Mouse (Mus musculus): Measurements from ENCODE around the gene Gm13420.
A peak's percentile ranks its signal among the peaks of the same experiment; 100 is the strongest.
"Not testable (repeated sequence)": the region's sequence is repeated elsewhere in the genome, so short reads cannot be mapped to it uniquely, and the experiment has no call there.

Gm13420 gene

GRCm38 (mm10) chr2:29751497-29751896, at the start of gene Gm13420:
Gene Gm13420, minus strand, starts transcription at chr2:29751685.
- no peak for DNase-seq (ENCODE audit: low read depth, low spot score)

GRCm38 (mm10) chr2:29792772-29793487, 41.4 kb upstream of the Gm13420 start:
- DNase-seq (ENCODE audit: low read depth, low spot score): no peak

- peak; percentile 61 for DNase-seq (ENCODE audit: low read depth, low spot score)
Observed at GRCm38 (mm10) chr2:29787937-29788681, 36.6 kb upstream of the Gm13420 start, which contains the start of gene Trub2. Gene Trub2, minus strand, starts transcription at chr2:29788502.

- peak; percentile 92 for DNase-seq (ENCODE audit: low read depth, low spot score)
Observed at GRCm38 (mm10) chr2:29787104-29787917, 35.8 kb upstream of the Gm13420 start, which contains the start of gene Coq4. Gene Coq4, plus strand, starts transcription at chr2:29787493.

GRCm38 (mm10) chr2:29784290-29784689, 32.8 kb upstream of the Gm13420 start:
- no peak for DNase-seq (ENCODE audit: low read depth, low spot score)

GRCm38 (mm10) chr2:29781256-29781655, 29.8 kb upstream of the Gm13420 start:
- DNase-seq (ENCODE audit: low read depth, low spot score): not testable (repeated sequence)

GRCm38 (mm10) chr2:29773323-29773722, 21.8 kb upstream of the Gm13420 start:
- no peak for DNase-seq (ENCODE audit: low read depth, low spot score)

- no peak for DNase-seq (ENCODE audit: low read depth, low spot score)
Observed at GRCm38 (mm10) chr2:29771611-29772461, 20.4 kb upstream of the Gm13420 start.

- no peak for DNase-seq (ENCODE audit: low read depth, low spot score)
Observed at GRCm38 (mm10) chr2:29770162-29770561, 18.7 kb upstream of the Gm13420 start.

GRCm38 (mm10) chr2:29768901-29769300, 17.4 kb upstream of the Gm13420 start:
- no peak for DNase-seq (ENCODE audit: low read depth, low spot score)

GRCm38 (mm10) chr2:29767976-29768709, 16.7 kb upstream of the Gm13420 start:
- no peak for DNase-seq (ENCODE audit: low read depth, low spot score)

GRCm38 (mm10) chr2:29764831-29765230, 13.3 kb upstream of the Gm13420 start:
- DNase-seq (ENCODE audit: low read depth, low spot score): peak; percentile 36

- no peak for DNase-seq (ENCODE audit: low read depth, low spot score)
Observed at GRCm38 (mm10) chr2:29755693-29756092, 4.2 kb upstream of the Gm13420 start.

- no peak for DNase-seq (ENCODE audit: low read depth, low spot score)
Observed at GRCm38 (mm10) chr2:29752397-29752796, 912 bp upstream of the Gm13420 start.

GRCm38 (mm10) chr2:29748499-29748898, 3.0 kb downstream of the Gm13420 start:
- DNase-seq (ENCODE audit: low read depth, low spot score): no peak

- DNase-seq (ENCODE audit: low read depth, low spot score): no peak
Observed at GRCm38 (mm10) chr2:29747852-29748251, 3.6 kb downstream of the Gm13420 start.

GRCm38 (mm10) chr2:29747188-29747782, 4.2 kb downstream of the Gm13420 start:
- no peak for DNase-seq (ENCODE audit: low read depth, low spot score)

GRCm38 (mm10) chr2:29744256-29744655, 7.2 kb downstream of the Gm13420 start:
- DNase-seq (ENCODE audit: low read depth, low spot score): no peak

GRCm38 (mm10) chr2:29741207-29741606, 10.3 kb downstream of the Gm13420 start:
- DNase-seq (ENCODE audit: low read depth, low spot score): no peak

GRCm38 (mm10) chr2:29739368-29739767, 12.1 kb downstream of the Gm13420 start:
- DNase-seq (ENCODE audit: low read depth, low spot score): no peak

Measured in retina, adult 2 months (tissue).